8 mouse cellular contexts compared by ENCODE assay signal in the genomic region with DNA sequence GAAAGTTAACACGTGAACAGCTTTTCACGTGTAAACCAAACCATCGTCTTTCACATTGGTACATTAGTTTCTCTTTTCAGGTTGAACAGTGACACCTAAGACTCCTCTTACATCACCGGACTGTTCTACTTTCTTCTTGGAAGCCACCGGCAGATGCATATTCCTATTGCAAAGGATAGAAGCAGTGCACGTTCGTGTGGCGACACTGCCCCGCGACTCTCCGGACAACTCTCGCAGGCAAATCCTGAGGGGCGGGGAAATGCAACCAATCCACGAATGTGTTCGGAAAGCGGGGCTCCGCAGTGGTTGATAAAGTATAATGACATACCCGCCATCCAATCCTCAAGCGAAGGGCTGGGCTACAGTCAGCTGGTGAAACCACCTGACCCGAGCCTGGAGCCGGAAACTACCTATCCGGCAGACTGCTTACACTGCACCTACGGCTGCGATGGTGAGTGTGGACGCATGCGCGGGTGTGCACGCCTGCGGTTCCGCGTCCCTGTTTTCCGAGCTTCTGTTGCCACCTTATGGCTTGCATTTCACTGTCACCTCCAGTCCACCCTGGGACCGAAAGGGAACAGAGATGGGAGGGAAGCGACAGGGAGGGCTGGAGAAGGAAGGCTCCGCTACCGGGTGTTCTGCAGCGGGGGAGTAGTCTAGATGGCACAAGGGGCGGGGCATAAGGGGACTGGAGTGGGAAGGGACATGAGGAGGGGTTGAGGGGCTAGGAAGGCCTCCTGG. TPM values are rescaled to one million over a fixed set of nuclear protein-coding genes. Genes with fewer than 3 reads are reported as not detected.
A peak's percentile ranks its signal among the peaks of the same experiment; 100 is the strongest.
DNase-seq lines count a peak whose midpoint lies in the region; ATAC-seq and TF ChIP-seq lines count a peak whose summit lies in the region.

A gene (plus strand): TSS at position 130 of the 741 bp plus-strand sequence.

- peak within 1 kb of the TSS; percentile 80 for H3K4me3 ChIP-seq in bone marrow macrophage, adult 2 months (ENCODE audit: insufficient read depth, low read length)
- peak within 1 kb of the TSS; percentile 71 for H3K4me3 ChIP-seq in embryonic fibroblast, embryonic 13.5 days (ENCODE audit: insufficient read depth, low read length)
- H3K4me3 ChIP-seq in kidney, embryonic 14.5 days (ENCODE audit: low read length) = peak within 1 kb of the TSS; percentile 73
- H3K4me3 ChIP-seq in limb, embryonic 15.5 days = peak within 1 kb of the TSS; percentile 79

- peak; percentile 97 for DNase-seq in A20 (ENCODE audit: low read depth, low spot score)
- DNase-seq in heart, adult 9 months (ENCODE audit: low spot score in 2 of 2) = peak; percentile 98 to 99
- DNase-seq in monocyte, adult 2 months (ENCODE audit: low read depth in 1 of 2, low spot score in 2 of 2) = peak; percentile 77 to 82
- peak; percentile 96 to 98 for DNase-seq in spleen, postnatal 36 days (ENCODE audit: low spot score in 2 of 2)

- ATAC-seq in kidney, embryonic 14.5 days (ENCODE audit: low FRiP score, low TSS enrichment) = peak; percentile 100
- peak; percentile 98 for ATAC-seq in limb, embryonic 15.5 days (ENCODE audit: insufficient number of reproducible peaks, low FRiP score, low TSS enrichment, low read depth)

- WGBS in kidney, embryonic 14.5 days = under 1% methylated on average over 38 of the region's 38 CpGs
- under 1% methylated on average over 38 of the region's 38 CpGs for WGBS in limb, embryonic 15.5 days

- TF ChIP-seq POLR2A in bone marrow macrophage, adult 2 months (IDR thresholded peaks at IDR 0.05; ENCODE audit: borderline replicate concordance, low read depth, low read length) = no peak
- TF ChIP-seq POLR2A in embryonic fibroblast, embryonic 13.5 days (IDR thresholded peaks at IDR 0.05; ENCODE audit: low read depth, low read length) = peak; percentile 84

- peak within 1 kb of the TSS; percentile 68 for H3K9ac ChIP-seq in kidney, embryonic 14.5 days (ENCODE audit: low read depth, low read length)
- H3K9ac ChIP-seq in limb, embryonic 15.5 days = peak within 1 kb of the TSS; percentile 62

- H3K9me3 ChIP-seq in kidney, embryonic 14.5 days (ENCODE audit: control insufficient read depth, low read length) = no peaks in the 10 kb centered on the region
- H3K9me3 ChIP-seq in limb, embryonic 15.5 days = 0 out of 2 replicates have a peak, but pooled peaks cover 3% of the 10 kb centered on the region

- H3K36me3 ChIP-seq in kidney, embryonic 14.5 days (ENCODE audit: control insufficient read depth, insufficient read depth, low read length) = peaks cover 20% of the 10 kb centered on the region
- peaks cover 35% of the 10 kb centered on the region for H3K36me3 ChIP-seq in limb, embryonic 15.5 days

- peak within 1 kb of the TSS; percentile 55 for H3K4me2 ChIP-seq in kidney, embryonic 14.5 days (replicated peaks; ENCODE audit: low read depth, low read length)
- peak within 1 kb of the TSS; percentile 84 for H3K4me2 ChIP-seq in limb, embryonic 15.5 days

- H3K4me1 ChIP-seq in bone marrow macrophage, adult 2 months (ENCODE audit: control insufficient read depth, insufficient read depth, low read length) = peaks cover 35% of the 10 kb centered on the region
- H3K4me1 ChIP-seq in embryonic fibroblast, embryonic 13.5 days (ENCODE audit: control insufficient read depth, insufficient read depth, low read length) = peaks cover 2% of the 10 kb centered on the region; the same call in 1 of the 2 replicates
- H3K4me1 ChIP-seq in kidney, embryonic 14.5 days (ENCODE audit: control insufficient read depth, insufficient read depth, low read length) = peaks cover 10% of the 10 kb centered on the region; the same call in 1 of the 2 replicates
- H3K4me1 ChIP-seq in limb, embryonic 15.5 days = peaks cover 21% of the 10 kb centered on the region

- no peak for TF ChIP-seq CTCF in bone marrow macrophage, adult 2 months (IDR thresholded peaks at IDR 0.05; ENCODE audit: low read depth, low read length)
- no peak for TF ChIP-seq CTCF in embryonic fibroblast, embryonic 13.5 days (IDR thresholded peaks at IDR 0.05; ENCODE audit: borderline replicate concordance, insufficient read depth, low read length)

- H3K27ac ChIP-seq in bone marrow macrophage, adult 2 months (ENCODE audit: insufficient read depth, low read depth, low read length) = peak within 1 kb of the TSS; percentile 81
- H3K27ac ChIP-seq in embryonic fibroblast, embryonic 13.5 days (ENCODE audit: insufficient read depth, low read length) = 0 out of 2 replicates have a peak within 1 kb of the TSS, but pooled peaks have one; percentile 22
- H3K27ac ChIP-seq in kidney, embryonic 14.5 days (ENCODE audit: low read depth, low read length) = peak within 1 kb of the TSS; percentile 67; the same call in 1 of the 2 replicates
- peak within 1 kb of the TSS; percentile 85 for H3K27ac ChIP-seq in limb, embryonic 15.5 days

- no peaks in the 10 kb centered on the region for H3K27me3 ChIP-seq in kidney, embryonic 14.5 days (ENCODE audit: control insufficient read depth, insufficient read depth, low read length)
- no peaks in the 10 kb centered on the region for H3K27me3 ChIP-seq in limb, embryonic 15.5 days

RNA-seq across cellular contexts. Expression of the gene that starts here (rescaled TPM):
- polyA plus RNA-seq in bone marrow macrophage, adult 2 months (2012; ENCODE audit: insufficient read depth, insufficient read length, missing spikeins) = 96.8 and 106 TPM in 2 replicates
- 36.9 and 40.7 TPM in 2 replicates for polyA plus RNA-seq in embryonic fibroblast, embryonic 13.5 days (2011; ENCODE audit: insufficient read length, low read depth, missing spikeins)
- 47.7 and 66.4 TPM in 2 replicates for polyA plus RNA-seq in kidney, embryonic 14.5 days (2014; fragmentation: Nextera tagmentation; extraction: Ambion mirVana)
- polyA plus RNA-seq in limb, embryonic 15.5 days (2015; fragmentation: Nextera tagmentation; extraction: Ambion mirVana) = 69.6 and 73.5 TPM in 2 replicates

Comparison
In these comparisons a context has a peak if more than half of its experiments do, and no peak if none do; other contexts are left out.
1. Peak in every context shown above with its lines: DNase-seq, ATAC-seq, H3K4me3 ChIP-seq and H3K27ac ChIP-seq.
2. H3K27ac ChIP-seq: peak in every context shown above with its lines; median percentile 85 in limb, embryonic 15.5 days; 81 in bone marrow macrophage, adult 2 months; 67 in kidney, embryonic 14.5 days; 22 in embryonic fibroblast, embryonic 13.5 days.